Mouse (Mus musculus): ENCODE measurements around the gene Ccdc58.
"Not testable (repeated sequence)": the region's sequence is repeated elsewhere in the genome, so short reads cannot be mapped to it uniquely, and the experiment has no call there.

DNA sequence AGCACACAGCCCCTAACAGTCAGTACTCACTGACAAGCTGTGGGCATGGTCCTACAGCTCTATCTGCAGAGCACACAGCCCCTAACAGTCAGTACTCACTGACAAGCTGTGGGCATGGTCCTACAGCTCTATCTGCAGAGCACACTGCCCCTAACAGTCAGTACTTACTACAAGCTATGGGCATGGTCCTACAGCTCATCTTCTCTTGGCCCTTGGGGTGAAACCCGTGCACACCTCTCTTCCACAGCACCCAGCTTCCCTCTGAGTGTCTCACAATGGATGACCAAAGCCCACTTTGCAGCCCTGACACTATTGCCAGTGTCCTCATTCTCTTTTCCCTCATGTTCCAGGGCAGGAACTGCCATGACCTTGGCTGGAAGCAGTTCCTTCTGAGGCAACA lies 9.0 kb upstream of the Ccdc58 start:
- not testable (repeated sequence) for TF ChIP-seq POLR2A (IDR thresholded peaks at IDR 0.05; ENCODE audit: low read depth, low read length); CTCF (conservative IDR thresholded peaks at IDR 0.05; ENCODE audit: insufficient read depth, insufficient read length, low read depth, low read length)
